Mouse (Mus musculus) kidney, postnatal 4 days (tissue): Measurements from ENCODE around the gene Akip1.

ENCODE experiments used
- DNase-seq, 2 experiments: peaks; one replicate each; pipeline ENCODE4 v3.0.0; 2021; ENCODE audit warnings: mixed read lengths in 2 of 2

Gene Akip1

GRCm38 (mm10) chr7:109707023-109707785 is 3.7 kb downstream of the Akip1 start:
- peak; percentile 71 to 74 for DNase-seq

DNA sequence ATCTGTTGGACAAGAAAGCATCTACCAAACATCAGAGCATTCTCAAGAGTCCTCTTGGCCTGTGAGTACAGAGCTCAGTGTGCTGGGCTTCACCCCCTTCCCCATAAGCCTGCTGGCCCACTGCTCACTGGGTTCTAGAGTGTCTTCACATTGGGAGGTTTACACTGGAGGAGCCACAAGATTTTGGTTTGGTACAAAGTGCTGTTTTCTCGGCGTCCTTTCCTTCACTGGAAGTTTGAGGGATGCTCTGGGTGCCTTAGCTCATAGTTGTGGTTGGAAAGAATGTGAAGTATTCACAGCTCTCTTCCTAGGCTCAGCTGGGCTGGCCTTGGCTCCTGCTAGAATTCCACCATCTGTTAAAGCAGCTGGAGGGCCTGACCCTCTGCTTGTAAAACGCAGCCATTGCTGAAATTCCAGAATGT is 5.5 kb downstream of the Akip1 start:
- peak; percentile 64 to 77 for DNase-seq

DNA sequence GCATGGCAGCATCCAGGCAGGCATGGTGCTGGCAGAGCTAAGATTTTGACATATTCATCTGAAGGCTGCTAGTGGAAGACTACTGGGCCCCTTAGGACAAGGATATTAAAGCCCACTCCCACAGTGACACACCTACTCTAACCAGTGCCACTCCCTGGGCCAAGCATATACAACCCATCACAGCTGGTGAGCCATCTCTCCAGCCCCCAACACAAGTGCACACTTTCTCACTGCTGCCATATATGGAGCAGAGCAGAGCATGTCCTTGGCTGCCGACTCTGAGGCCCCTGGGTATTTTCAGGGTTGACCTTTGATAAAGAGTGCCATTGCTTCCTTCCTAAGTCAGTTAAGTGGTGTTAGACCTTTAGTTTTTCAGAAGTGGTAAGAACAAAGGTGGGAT is 6.6 kb downstream of the Akip1 start:
- DNase-seq, result no peak

GRCm38 (mm10) chr7:109712198-109712597 is 8.7 kb downstream of the Akip1 start:
- no peak for DNase-seq

DNA sequence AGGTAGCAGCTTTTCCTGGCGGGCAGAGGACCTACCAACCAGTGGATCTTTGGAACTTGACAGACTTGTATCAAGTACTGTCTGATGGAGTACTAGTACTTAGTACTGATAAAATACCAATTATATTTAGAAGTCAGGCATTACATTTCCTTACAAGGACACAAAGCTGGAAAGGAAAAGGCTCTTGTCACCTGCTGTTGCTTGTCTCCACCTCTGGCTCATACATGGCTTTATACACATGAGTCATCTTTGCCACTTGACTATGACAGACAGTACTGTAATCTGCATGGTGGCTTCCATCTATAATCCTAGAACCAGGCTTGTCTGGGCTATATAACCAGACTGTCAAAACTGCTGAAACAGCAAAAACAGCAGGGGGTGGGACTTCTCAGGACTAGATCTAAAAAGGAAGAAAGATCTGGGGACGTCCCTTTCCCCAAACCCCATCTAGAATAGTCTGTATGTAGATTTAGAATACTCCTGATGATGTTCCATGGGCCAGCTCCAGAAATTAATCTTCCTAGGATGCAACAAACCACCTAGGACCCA is 10.0 kb downstream of the Akip1 start:
- no peak for DNase-seq

- peak; percentile 16 to 49 for DNase-seq
These were observed 15.8 kb downstream of the Akip1 start for GRCm38 (mm10) chr7:109719286-109719685.

DNA sequence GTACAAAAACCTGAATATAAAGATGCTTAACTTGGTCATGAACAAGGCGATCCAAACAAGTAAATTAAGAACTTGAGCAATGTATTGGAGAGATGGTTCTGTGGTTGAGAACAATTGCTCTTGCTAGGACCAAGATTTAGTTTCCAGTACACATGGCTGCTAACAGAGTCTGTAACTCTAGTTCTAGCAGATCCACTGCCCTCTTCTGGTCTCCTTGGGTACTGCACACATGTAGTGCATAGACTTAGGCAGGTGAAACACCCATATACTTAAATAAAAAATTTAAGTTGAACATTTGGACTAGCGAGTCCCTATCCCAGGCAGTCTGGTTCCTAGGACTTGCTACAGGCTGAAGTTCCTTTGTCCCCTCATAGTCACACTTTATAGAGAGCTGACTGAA is 19.1 kb downstream of the Akip1 start:
- peak in 1 of 2 experiments; percentile 42 for DNase-seq

DNA sequence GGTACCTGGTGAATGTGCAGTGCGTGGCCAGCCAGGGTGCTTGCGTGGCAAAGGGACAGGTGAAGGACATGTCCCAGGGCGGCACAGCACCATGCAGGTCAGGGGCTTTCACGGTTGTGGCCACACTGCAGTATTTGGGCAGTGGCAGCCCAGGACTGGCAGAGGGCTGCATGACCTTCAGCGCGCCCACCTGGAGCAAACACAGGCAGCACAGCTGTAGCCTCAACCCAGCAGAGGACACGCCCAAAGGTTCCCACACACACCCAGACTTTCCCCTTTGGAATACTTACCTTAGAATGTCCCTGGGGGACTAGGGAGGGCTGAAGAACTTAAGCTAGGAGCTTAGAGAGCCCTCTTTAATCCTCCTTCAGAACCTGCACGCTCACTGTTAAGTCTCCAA is 19.6 kb downstream of the Akip1 start:
- no peak for DNase-seq

DNA sequence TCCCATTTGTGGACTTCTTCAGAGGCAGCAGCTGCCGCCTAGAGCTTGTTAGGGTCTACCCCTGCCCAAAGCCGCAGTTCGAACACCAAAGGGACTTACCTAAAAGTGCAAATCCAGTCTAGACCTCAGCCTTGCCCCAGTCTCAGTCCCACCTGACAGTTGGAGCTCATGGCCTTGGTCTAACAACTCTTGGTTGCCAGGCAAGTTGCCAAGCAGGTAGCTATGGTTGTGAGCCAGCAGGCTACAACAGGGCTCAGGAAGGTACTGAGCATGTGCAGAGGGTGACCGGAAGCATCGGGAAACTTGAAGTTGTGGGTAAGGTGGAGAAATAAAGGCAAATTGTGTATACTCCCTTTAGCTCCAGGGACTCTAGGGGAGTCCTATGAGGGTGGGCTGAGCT is 20.2 kb downstream of the Akip1 start, which contains the start of gene BC051019:
Gene BC051019 (minus strand): TSS at position 154 of the 400 bp plus-strand sequence.
- no peak for DNase-seq

GRCm38 (mm10) chr7:109731626-109732025 is 28.1 kb downstream of the Akip1 start, which contains the start of gene Ascl3:
Ascl3 (minus strand) TSS chr7:109731726.
- no peak for DNase-seq

GRCm38 (mm10) chr7:109734806-109735205 is 31.3 kb downstream of the Akip1 start:
- peak; percentile 55 to 69 for DNase-seq

- no peak for DNase-seq
These were observed 36.4 kb downstream of the Akip1 start for GRCm38 (mm10) chr7:109739822-109740370.

- DNase-seq, result no peak
These were observed 37.6 kb downstream of the Akip1 start for GRCm38 (mm10) chr7:109741060-109741459.

DNA sequence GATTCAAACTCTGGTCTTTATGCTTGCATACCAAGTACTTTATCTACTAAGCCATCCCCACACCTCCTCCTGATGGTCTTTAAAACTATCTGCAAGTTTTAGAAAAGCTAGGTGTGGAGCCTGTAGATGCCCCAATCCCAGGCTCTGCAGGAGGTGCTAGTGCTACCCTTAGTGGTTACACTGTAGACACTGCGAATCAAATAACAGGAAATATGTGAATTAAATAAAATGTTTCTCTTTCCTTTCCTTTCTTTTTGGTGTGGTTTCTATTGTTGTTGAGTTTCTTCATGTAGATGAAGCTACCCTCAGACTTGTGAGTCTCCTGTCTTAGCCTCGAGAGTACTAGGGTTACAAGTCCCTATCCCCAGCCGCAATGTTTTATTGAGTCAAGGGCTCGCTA is 38.2 kb downstream of the Akip1 start:
- DNase-seq, result no peak

DNA sequence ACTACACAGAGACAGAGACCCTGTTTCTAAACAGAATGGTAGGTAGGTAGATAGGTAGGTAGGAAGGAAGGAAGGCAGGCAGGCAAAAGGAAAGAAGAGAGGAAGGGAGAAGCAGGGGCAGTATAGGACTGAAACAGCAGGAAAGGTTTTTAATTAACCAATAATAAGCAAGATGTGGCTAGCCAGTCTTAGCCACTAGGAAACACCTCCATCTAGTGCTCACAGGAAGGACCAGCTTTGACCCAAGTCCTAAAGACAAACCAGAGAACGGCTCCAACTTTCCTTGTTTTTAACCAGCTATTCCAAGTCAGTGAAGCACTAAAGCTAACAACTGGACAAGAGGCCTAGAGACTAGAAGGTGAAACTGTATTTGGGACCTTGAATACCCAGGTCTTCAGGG is 44.3 kb downstream of the Akip1 start:
- DNase-seq, result no peak

- peak; percentile 18 to 22 for DNase-seq
These were observed 48.0 kb downstream of the Akip1 start for GRCm38 (mm10) chr7:109751427-109752007.

DNA sequence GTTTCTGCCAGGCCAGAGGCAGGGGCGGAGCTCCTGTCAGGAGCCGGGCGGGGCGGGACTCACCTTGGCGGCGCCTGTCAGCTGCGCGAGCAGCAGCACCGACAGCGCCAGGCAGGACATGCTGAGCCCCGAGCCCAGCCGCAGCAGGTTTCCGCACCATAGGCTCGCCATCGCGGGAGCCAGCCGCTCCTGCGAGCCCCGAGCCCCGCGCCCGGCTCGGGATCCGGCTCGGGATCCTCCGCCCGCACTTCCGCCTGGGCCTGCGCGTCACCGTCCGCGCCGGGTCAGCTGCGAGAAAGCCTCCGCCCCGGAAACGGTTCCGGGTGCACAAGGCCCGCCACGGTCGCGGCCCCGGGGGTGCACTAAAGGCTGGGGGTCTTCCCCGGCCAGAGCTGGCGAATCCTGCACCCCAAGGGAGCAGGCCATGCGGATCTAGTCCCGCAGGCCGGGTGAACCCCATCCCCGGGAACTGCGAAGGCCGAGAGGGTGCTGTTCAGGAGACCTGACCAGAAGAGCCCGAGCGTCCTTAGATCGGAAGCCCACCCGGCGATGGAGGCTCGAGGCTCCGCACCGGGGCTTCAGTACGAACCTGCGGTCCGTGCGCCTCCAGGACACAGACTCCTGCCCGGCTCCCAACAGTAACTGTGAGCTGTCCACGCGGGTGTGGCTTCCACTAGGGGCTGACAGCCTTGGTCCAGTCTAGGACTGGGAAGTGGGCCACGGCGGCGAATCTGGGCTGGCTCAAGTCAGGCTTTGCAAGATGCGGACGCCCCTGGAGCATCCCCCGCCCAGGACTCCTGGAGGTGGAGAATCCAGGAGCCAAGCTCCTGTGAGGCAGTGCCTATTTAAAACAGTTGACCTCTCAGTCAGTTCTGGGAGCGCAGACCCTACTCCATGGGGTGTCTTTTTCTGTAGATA is 48.8 kb downstream of the Akip1 start, which contains the start of gene Tmem9b:
Gene Tmem9b (minus strand): TSS at position 868 of the 918 bp plus-strand sequence.
- peak; percentile 84 to 91 for DNase-seq

DNA sequence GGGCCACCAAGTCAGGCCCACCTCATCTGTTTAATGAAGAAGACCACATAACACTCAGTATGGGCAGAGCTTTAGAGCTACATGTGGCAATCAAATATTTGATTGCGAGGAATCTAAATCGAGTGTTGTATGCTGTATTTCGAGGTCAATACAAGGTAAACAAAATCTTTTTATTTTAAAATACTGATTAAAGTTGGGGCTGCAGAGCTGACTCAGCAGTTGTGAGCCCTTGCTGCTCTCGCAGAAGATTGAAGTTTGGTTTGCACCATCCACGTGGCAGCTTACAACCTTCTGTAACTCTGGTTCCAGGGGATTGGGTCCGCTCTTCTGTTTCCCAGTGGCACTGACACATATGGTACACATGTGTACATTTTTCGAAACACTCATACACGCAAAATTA is 50.5 kb downstream of the Akip1 start:
- DNase-seq, result no peak

GRCm38 (mm10) chr7:109756291-109756690 is 52.8 kb downstream of the Akip1 start:
- DNase-seq, result no peak
